Comparison of ENCODE assay signal across 9 mouse cellular contexts in genomic region chr6:73010073-73010472, GRCm38 (mm10). TPM values are rescaled to one million over a fixed set of nuclear protein-coding genes. Genes with fewer than 3 reads are reported as not detected.
DNase-seq lines count a peak whose midpoint lies in the region; ATAC-seq and TF ChIP-seq lines count a peak whose summit lies in the region.
"Had no signal": no experiment of that assay in that cellular context is flagged by ENCODE, and none has a peak within 500 bp of the region (broad histone marks: within the 10 kb centered on the region; RNA-seq: fewer than 3 reads in every experiment).

No protein-coding gene starts in this region.

- H3K9ac ChIP-seq in kidney, embryonic 14.5 days (ENCODE audit: low read depth, low read length): no peak overlapping the region
- no peak overlapping the region for H3K9ac ChIP-seq in liver, embryonic 13.5 days

- H3K9me3 ChIP-seq in kidney, embryonic 14.5 days (ENCODE audit: control insufficient read depth, low read length): no peaks in the 10 kb centered on the region
- no peaks in the 10 kb centered on the region for H3K9me3 ChIP-seq in liver, embryonic 13.5 days (replicated peaks)

- DNase-seq in kidney, adult 2 months: peak; percentile 74
- DNase-seq in adrenal gland, postnatal 25 days: peak; percentile 67
- DNase-seq in embryo, embryonic 9.5 days (ENCODE audit: extremely low spot score): peak; percentile 52
- DNase-seq in liver, embryonic 13.5 days: peak; percentile 17
- peak; percentile 54 for DNase-seq in retina, embryonic 14.5 days (ENCODE audit: low spot score)
- peak; percentile 84 for DNase-seq in thymus, postnatal 4 days

- H3K36me3 ChIP-seq in kidney, adult 2 months (ENCODE audit: control insufficient read depth, insufficient read depth, low read length): no peaks in the 10 kb centered on the region
- H3K36me3 ChIP-seq in kidney, embryonic 14.5 days (ENCODE audit: control insufficient read depth, insufficient read depth, low read length): no peaks in the 10 kb centered on the region
- no peaks in the 10 kb centered on the region for H3K36me3 ChIP-seq in liver, embryonic 13.5 days

- H3K4me2 ChIP-seq in kidney, embryonic 14.5 days (replicated peaks; ENCODE audit: low read depth, low read length): no peak overlapping the region
- no peak overlapping the region for H3K4me2 ChIP-seq in liver, embryonic 13.5 days

- no peak for ATAC-seq in kidney, embryonic 14.5 days (ENCODE audit: low FRiP score, low TSS enrichment)
- peak; percentile 59 for ATAC-seq in inflammation-experienced regulatory T-cells, adult 6 months
- ATAC-seq in liver, embryonic 13.5 days (ENCODE audit: low read depth): no peak

- H3K4me1 ChIP-seq in kidney, adult 2 months (ENCODE audit: control insufficient read depth, insufficient read depth, low read length): no peaks in the 10 kb centered on the region
- H3K4me1 ChIP-seq in kidney, embryonic 14.5 days (ENCODE audit: control insufficient read depth, insufficient read depth, low read length): peaks cover 12% of the 10 kb centered on the region; the same call in 1 of the 2 replicates
- H3K4me1 ChIP-seq in liver, embryonic 13.5 days (replicated peaks): no peaks in the 10 kb centered on the region

- 36% methylated on average over 6 of the region's 6 CpGs for WGBS in kidney, adult 2 months
- 38% methylated on average over 6 of the region's 6 CpGs for WGBS in kidney, embryonic 14.5 days
- 23% methylated on average over 6 of the region's 6 CpGs for WGBS in liver, embryonic 13.5 days (ENCODE audit: insufficient replicate concordance)

- TF ChIP-seq CTCF in kidney, adult 2 months (conservative IDR thresholded peaks at IDR 0.05; ENCODE audit: insufficient read depth, insufficient read length, low read depth, low read length): peak; percentile 62

- no peak overlapping the region for H3K4me3 ChIP-seq in kidney, adult 2 months (ENCODE audit: insufficient read depth, low read depth, low read length)
- H3K4me3 ChIP-seq in kidney, embryonic 14.5 days (ENCODE audit: low read length): no peak overlapping the region
- H3K4me3 ChIP-seq in liver, embryonic 13.5 days (replicated peaks): no peak overlapping the region

- TF ChIP-seq POLR2A in kidney, adult 2 months (IDR thresholded peaks at IDR 0.05; ENCODE audit: low read depth, low read length): no peak

- H3K27me3 ChIP-seq in kidney, adult 2 months (replicated peaks; ENCODE audit: control insufficient read depth, insufficient read depth, low read length): no peaks in the 10 kb centered on the region
- no peaks in the 10 kb centered on the region for H3K27me3 ChIP-seq in kidney, embryonic 14.5 days (ENCODE audit: control insufficient read depth, insufficient read depth, low read length)
- no peaks in the 10 kb centered on the region for H3K27me3 ChIP-seq in liver, embryonic 13.5 days

- no peak overlapping the region for H3K27ac ChIP-seq in kidney, adult 2 months (ENCODE audit: insufficient read depth, low read depth, low read length)
- no peak overlapping the region for H3K27ac ChIP-seq in kidney, embryonic 14.5 days (ENCODE audit: low read depth, low read length)
- H3K27ac ChIP-seq in liver, embryonic 13.5 days: no peak overlapping the region
- H3K27ac ChIP-seq: macrophage had no signal

RNA-seq across cellular contexts. Expression of gene Tmsb10, which starts 51.5 kb away (rescaled TPM):
- polyA plus RNA-seq in kidney, adult 2 months (2012; rRNA removed): 28.0 and 54.7 TPM in 2 replicates
- polyA plus RNA-seq in kidney, embryonic 14.5 days (2014; fragmentation: Nextera tagmentation; extraction: Ambion mirVana): 2,275 and 2,927 TPM in 2 replicates
- 194 and 195 TPM in 2 replicates for total RNA-seq in adrenal gland, postnatal 25 days (2021)
- 1,000 to 10,000 TPM; 4,108 to 4,357 (median 4,244) TPM for polyA plus RNA-seq in inflammation-experienced regulatory T-cells, adult 6 months (2017; shearing (Covaris generic))
- polyA plus RNA-seq in liver, embryonic 13.5 days (2015; fragmentation: Nextera tagmentation; extraction: Ambion mirVana): 268 and 325 TPM in 2 replicates

Comparison
In these comparisons a context has a peak if more than half of its experiments do, and no peak if none do; other contexts are left out.
1. DNase-seq: peak in every context shown above with its lines; median percentile 84 in thymus, postnatal 4 days; 74 in kidney, adult 2 months; 67 in adrenal gland, postnatal 25 days; 54 in retina, embryonic 14.5 days; 52 in embryo, embryonic 9.5 days; 17 in liver, embryonic 13.5 days.